Mouse (Mus musculus) midbrain, postnatal 0 days (tissue): Measurements from ENCODE around the gene Nid2. TPM values are rescaled to one million over a fixed set of nuclear protein-coding genes. Genes with fewer than 3 reads are reported as not detected.
A peak's percentile ranks its signal among the peaks of the same experiment; 100 is the strongest.

Source experiments
- ATAC-seq: fragments of 200-750 bp; cut with Nextera tagmentation; 2 replicates; pipeline ENCODE4 v1.8.0; 2017; ENCODE audit warnings: moderate number of reproducible peaks, mild to moderate bottlenecking, moderate TSS enrichment, moderate library complexity; ENCODE audit not compliant: low FRiP score
- DNase-seq: peaks from one replicate; pipeline ENCODE4 v3.0.0-alpha.2; 2015; ENCODE audit warnings: low spot score
- H3K27ac ChIP-seq: fragments of 300-500 bp; sonication (generic); 2 replicates; pipeline ENCODE4 v1.5.1; 2014; ENCODE audit warnings: low read depth, mild to moderate bottlenecking, low read length, mixed read lengths
- H3K27me3 ChIP-seq: fragments of 300-500 bp; sonication (generic); 2 replicates; pipeline ENCODE4 v1.6.1; 2014; ENCODE audit warnings: low read length, control low read depth, mixed read lengths; ENCODE audit not compliant: insufficient read depth
- H3K36me3 ChIP-seq: fragments of 300-500 bp; sonication (generic); 2 replicates; pipeline ENCODE4 v1.6.1; 2014; ENCODE audit warnings: low read length, control low read depth, mixed read lengths; ENCODE audit not compliant: insufficient read depth
- H3K4me1 ChIP-seq: fragments of 300-500 bp; sonication (generic); 2 replicates; pipeline ENCODE4 v1.6.1; 2014; ENCODE audit warnings: mild to moderate bottlenecking, control low read depth, antibody characterized with exemption, low read length, mixed read lengths; ENCODE audit not compliant: insufficient read depth
- H3K4me2 ChIP-seq: fragments of 300-500 bp; sonication (generic); 2 replicates; pipeline ENCODE4 v1.6.1; 2014; ENCODE audit warnings: low read depth, mild to moderate bottlenecking, low read length, mixed read lengths; ENCODE audit not compliant: poor library complexity, severe bottlenecking
- H3K4me3 ChIP-seq: fragments of 300-500 bp; sonication (generic); 2 replicates; pipeline ENCODE4 v1.5.1; 2014; ENCODE audit warnings: low read depth, mild to moderate bottlenecking, low read length, moderate library complexity
- H3K9ac ChIP-seq: fragments of 300-500 bp; sonication (generic); replicated peaks from 2 replicates; pipeline ENCODE4 v1.6.1; 2014; ENCODE audit warnings: mild to moderate bottlenecking, low read length, moderate library complexity, mixed read lengths; ENCODE audit not compliant: poor library complexity, severe bottlenecking
- H3K9me3 ChIP-seq: fragments of 300-500 bp; sonication (generic); 2 replicates; pipeline ENCODE4 v1.6.1; 2016; ENCODE audit warnings: low read length, control low read depth
- CTCF ChIP-seq: IDR thresholded peaks from 2 replicates; pipeline ENCODE4 v1.5.1; 2016; ENCODE audit warnings: antibody characterized with exemption, mild to moderate bottlenecking
- whole genome bisulfite sequencing: fragments of 180-500 bp; shearing (Covaris S2); extraction: QIAGEN DNeasy Blood & Tissue Kit; methylation state at CpG from one replicate; pipeline ENCODE4 v1.1.7; 2014; 5-methylcytosine and 5-hydroxymethylcytosine counted together
- polyA plus RNA-seq: library from polyadenylated mRNA; unstranded; fragments of >200 nt; fragmentation: Nextera tagmentation; extraction: Ambion mirVana; gene quantifications from 2 replicates; pipeline ENCODE4 v1.2.1, GENCODE M21; 2015
- total RNA-seq: library from RNA; depleted of rRNA; stranded (reverse); fragments of >200 nt; gene quantifications from 2 replicates; pipeline ENCODE4 v1.2.3, GENCODE M21; 2014

Nid2 gene
- total and polyA plus RNA-seq, 2 experiments from 2014 or later, result 18.6 to 35.2 TPM

DNA sequence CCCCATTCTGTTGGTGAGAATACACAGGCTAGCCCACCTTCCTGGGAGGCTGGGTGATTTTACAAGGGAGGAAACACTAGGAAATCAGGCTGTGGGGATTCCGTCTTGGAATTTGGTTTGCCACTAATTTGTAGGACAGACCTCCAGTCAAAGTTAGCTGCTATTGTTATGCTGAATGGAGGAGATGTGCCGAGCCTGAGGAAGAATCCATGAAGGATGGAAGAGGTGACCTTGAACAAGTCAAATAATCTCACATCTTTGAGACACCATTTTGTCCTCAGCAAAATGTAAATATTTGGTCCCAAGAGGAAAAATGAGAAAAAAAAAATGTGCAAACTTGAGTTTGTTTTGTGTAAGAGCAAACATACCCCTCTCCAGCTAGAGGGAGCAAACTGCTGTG lies 1.3 kb upstream of the Nid2 start:
- no peak overlapping the region for H3K4me2 ChIP-seq
- no peaks in the 10 kb centered on the region for H3K36me3 ChIP-seq
- H3K27ac ChIP-seq, result no peak overlapping the region
- DNase-seq (no peak), ATAC-seq (no peak)
- WGBS, result 60% methylated on average over 2 of the region's 2 CpGs
- no peak overlapping the region for H3K4me3 ChIP-seq
- no peaks in the 10 kb centered on the region for H3K9me3 ChIP-seq
- H3K27me3 ChIP-seq, result peaks cover 24% of the 10 kb centered on the region
- H3K4me1 ChIP-seq, result peaks cover 6% of the 10 kb centered on the region; the same call in 1 of the 2 replicates
- TF ChIP-seq CTCF, result no peak; the same call in 1 of the 2 replicates
- H3K9ac ChIP-seq, result no peak overlapping the region

DNA sequence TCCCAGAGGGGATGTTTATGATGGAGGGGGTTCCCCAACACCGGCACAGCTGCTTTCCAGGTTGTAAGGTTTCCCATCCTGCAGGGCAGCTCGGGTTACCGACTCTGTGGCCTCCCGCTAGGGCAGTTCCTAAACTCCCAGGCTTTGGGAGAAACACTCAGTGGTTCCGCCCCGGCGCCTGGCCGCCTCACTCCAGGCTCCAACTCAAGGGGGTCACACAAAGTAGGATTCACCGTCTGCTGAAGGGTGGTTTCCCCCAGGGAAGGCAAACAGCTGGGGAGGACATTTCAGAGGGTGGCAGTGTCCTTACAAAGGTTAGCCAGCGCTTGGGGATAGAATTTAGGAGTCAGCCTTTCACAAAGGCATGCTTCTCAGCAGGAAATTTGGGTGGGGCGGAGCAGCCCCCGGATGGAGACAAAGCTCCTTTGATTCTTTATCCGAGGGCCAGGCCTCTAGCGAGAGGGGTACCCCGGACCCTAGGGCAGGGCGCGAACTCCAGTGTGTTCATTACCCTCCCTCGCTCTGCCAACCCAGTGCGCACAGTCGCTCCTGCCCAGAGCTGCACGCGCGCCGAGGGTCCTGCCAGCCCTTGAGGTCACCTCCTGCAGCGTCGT lies 547 bp upstream of the Nid2 start:
- 3% methylated on average over 25 of the region's 26 CpGs for WGBS
- peak; percentile 64 for ATAC-seq

DNA sequence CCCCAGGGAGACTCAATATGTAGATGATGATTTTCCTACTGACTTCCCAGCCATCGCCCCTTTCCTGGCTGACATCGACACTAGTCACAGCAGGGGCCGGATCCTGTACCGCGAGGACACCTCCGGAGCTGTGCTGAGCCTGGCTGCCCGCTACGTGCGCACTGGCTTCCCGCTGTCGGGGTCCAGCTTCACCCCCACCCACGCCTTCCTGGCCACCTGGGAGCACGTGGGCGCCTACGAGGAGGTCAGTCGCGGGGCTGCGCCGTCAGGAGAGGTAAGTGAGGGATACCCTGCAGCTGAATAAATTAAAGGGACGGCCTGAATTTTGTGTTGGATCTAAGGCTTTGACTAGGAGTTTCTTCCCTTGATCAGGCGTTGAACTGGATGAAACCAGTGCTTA lies 1.2 kb downstream of the Nid2 start:
- TF ChIP-seq CTCF, result no peak
- ATAC-seq, result no peak; the same call in 1 of the 2 replicates
- Histone ChIP-seq H3K27ac (no peak overlapping the region), H3K27me3 (peaks cover 24% of the 10 kb centered on the region), H3K4me2 (peak overlapping the region; percentile 76), H3K4me1 (peaks cover 6% of the 10 kb centered on the region; the same call in 1 of the 2 replicates), H3K9me3 (no peaks in the 10 kb centered on the region), H3K4me3 (peak overlapping the region; percentile 40), H3K36me3 (no peaks in the 10 kb centered on the region), H3K9ac (no peak overlapping the region)
- 3% methylated on average over 21 of the region's 21 CpGs for WGBS
- DNase-seq, result no peak

More for the DNA sequence above, 547 bp upstream of the Nid2 start:
- H3K9me3 ChIP-seq, result no peaks in the 10 kb centered on the region
- H3K4me3 ChIP-seq, result peak overlapping the region; percentile 40
- peaks cover 24% of the 10 kb centered on the region for H3K27me3 ChIP-seq
- DNase-seq, result no peak
- H3K4me2 ChIP-seq, result peak overlapping the region; percentile 76
- H3K27ac ChIP-seq, result no peak overlapping the region
- TF ChIP-seq CTCF, result no peak
- no peaks in the 10 kb centered on the region for H3K36me3 ChIP-seq
- no peak overlapping the region for H3K9ac ChIP-seq
- H3K4me1 ChIP-seq, result peaks cover 6% of the 10 kb centered on the region; the same call in 1 of the 2 replicates

DNA sequence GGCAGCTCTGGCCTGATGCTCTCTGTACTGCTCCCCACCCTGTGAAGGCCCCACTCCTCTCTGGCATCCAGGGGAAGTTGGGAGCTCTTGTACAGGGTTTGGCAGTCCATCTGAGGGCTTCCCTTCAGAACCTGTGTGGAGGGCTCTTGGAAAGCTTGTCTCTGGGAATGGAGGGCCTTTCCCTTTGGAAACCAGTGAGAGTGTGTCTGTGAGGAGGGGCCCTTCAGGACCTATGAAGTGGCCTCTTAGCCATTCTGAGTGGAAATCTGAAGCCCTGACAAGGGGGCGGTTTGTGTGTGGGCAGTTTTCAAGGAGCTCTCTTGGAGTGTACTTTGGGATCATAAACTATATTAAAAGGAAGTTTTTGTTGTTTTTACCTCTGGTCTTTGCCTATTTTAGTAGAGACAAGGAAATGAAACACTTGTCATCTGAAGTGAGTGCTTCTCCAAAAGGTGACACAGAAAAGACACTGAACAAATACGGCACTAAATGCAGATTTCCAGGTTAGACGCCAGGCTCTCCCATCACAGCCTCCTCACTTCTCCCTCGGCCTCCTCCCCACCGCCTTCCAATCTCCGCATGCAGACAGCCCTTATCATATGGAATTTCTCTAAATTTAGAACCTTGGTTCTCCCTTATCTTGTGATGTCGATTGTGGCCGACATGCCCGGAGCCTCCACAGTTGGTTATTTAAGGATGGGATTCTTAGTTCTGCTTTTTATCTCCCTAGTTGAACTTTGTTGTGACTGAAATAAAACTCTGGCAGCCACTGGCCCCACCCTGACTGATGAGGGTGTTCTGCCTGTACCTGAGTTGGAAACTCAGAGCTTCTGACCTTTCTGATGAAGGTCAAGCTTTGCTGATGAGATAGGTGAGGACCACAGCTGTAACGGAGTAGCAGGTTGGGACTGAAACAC lies 8.5 kb downstream of the Nid2 start:
- no peak overlapping the region for H3K4me2 ChIP-seq
- WGBS, result 90% methylated on average over 10 of the region's 10 CpGs
- no peak overlapping the region for H3K27ac ChIP-seq
- TF ChIP-seq CTCF, result no peak
- H3K9ac ChIP-seq, result no peak overlapping the region
- no peaks in the 10 kb centered on the region for H3K4me1 ChIP-seq
- DNase-seq, result no peak
- no peaks in the 10 kb centered on the region; the same call in 1 of the 2 replicates for H3K27me3 ChIP-seq
- H3K36me3 ChIP-seq, result no peaks in the 10 kb centered on the region
- no peak for ATAC-seq
- no peak overlapping the region for H3K4me3 ChIP-seq
- no peaks in the 10 kb centered on the region for H3K9me3 ChIP-seq

- no peak for TF ChIP-seq CTCF
- Histone ChIP-seq H3K27me3 (no peaks in the 10 kb centered on the region; the same call in 1 of the 2 replicates), H3K4me2 (no peak overlapping the region), H3K27ac (no peak overlapping the region), H3K36me3 (no peaks in the 10 kb centered on the region), H3K9me3 (no peaks in the 10 kb centered on the region), H3K4me3 (no peak overlapping the region), H3K4me1 (0 out of 2 replicates have a peak, but pooled peaks cover 1% of the 10 kb centered on the region), H3K9ac (no peak overlapping the region)
- ATAC-seq (no peak), DNase-seq (no peak)
- WGBS, result 23% methylated on average over 7 of the region's 7 CpGs
Measured at GRCm38 (mm10) chr14:19760721-19761120, 9.7 kb downstream of the Nid2 start.

- Histone ChIP-seq H3K9me3 (no peaks in the 10 kb centered on the region), H3K27me3 (no peaks in the 10 kb centered on the region; the same call in 1 of the 2 replicates), H3K36me3 (no peaks in the 10 kb centered on the region), H3K4me2 (no peak overlapping the region), H3K9ac (no peak overlapping the region), H3K4me3 (no peak overlapping the region), H3K27ac (no peak overlapping the region), H3K4me1 (0 out of 2 replicates have a peak, but pooled peaks cover 3% of the 10 kb centered on the region)
- DNase-seq, result no peak
- 71% methylated on average over 4 of the region's 4 CpGs for WGBS
- no peak for TF ChIP-seq CTCF
- no peak for ATAC-seq
Measured at GRCm38 (mm10) chr14:19762014-19762413, 10.9 kb downstream of the Nid2 start.
